Mouse (Mus musculus): ENCODE measurements around the gene Unc13a. TPM values are rescaled to one million over a fixed set of nuclear protein-coding genes. Genes with fewer than 3 reads are reported as not detected.

Gene Unc13a
- polyA plus RNA-seq, 1 experiment from 2014 or later, result 18.9 TPM

DNA sequence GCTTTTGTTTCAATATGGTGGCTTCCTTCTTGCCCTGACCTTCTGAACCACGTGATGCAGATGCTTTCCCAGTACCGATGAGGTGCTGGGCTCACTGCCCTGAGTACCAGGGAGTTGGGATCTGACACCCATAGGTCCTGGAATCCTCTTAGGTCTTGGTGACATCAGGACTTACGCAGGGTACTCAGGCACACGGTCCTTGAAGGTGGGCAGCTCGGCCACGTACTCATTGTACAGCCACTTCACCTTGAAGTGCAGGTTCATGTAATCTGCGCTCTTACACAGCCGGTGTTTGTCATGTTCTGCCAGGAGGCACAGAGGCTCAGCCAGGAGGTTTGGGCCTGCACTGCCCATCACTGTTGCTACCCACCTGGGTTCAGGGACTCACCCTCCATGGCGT is 26.0 kb downstream of the Unc13a start:
- Histone ChIP-seq H3K4me2 (ENCODE audit: low read length) (no peak overlapping the region), H3K4me3 (replicated peaks; ENCODE audit: low read depth, low read length) (no peak overlapping the region), H3K36me3 (ENCODE audit: control insufficient read depth, insufficient read depth, low read length) (peaks cover 76% of the 10 kb centered on the region), H3K9me3 (ENCODE audit: control insufficient read depth, low read length) (no peaks in the 10 kb centered on the region), H3K27me3 (ENCODE audit: control insufficient read depth, insufficient read depth, low read length) (no peaks in the 10 kb centered on the region), H3K27ac (replicated peaks; ENCODE audit: low read depth, low read length) (no peak overlapping the region), H3K9ac (replicated peaks; ENCODE audit: low read length) (no peak overlapping the region), H3K4me1 (ENCODE audit: control insufficient read depth, insufficient read depth, low read length) (no peaks in the 10 kb centered on the region)
- 83% methylated on average over 9 of the region's 9 CpGs for WGBS
- ATAC-seq (ENCODE audit: low FRiP score, low TSS enrichment) (no peak), DNase-seq (no peak)

DNA sequence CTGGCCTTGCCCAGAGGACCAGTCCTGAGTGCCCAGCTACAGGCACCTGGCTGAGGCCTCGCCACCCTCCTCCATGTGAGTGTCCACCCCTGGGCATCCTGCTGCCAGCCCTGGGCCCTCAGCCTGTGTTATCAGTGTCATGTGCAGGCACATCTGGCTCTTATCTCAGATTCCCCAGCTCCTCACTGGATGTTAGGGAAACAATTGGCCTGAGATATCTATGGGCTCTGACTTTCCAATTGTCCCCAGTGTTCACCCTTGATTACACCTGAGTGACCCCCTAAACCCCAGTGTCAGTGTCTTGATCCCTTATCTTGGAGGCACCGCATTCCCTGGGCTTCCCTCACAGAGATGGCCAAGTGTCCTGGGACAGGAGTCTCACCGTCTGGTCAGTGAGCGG is 32.2 kb downstream of the Unc13a start:
- no peak for DNase-seq
- Histone ChIP-seq H3K27me3 (ENCODE audit: control insufficient read depth, insufficient read depth, low read length) (no peaks in the 10 kb centered on the region), H3K4me3 (replicated peaks; ENCODE audit: low read depth, low read length) (no peak overlapping the region), H3K4me1 (ENCODE audit: control insufficient read depth, insufficient read depth, low read length) (no peaks in the 10 kb centered on the region), H3K9me3 (ENCODE audit: control insufficient read depth, low read length) (no peaks in the 10 kb centered on the region), H3K4me2 (ENCODE audit: low read length) (no peak overlapping the region), H3K27ac (replicated peaks; ENCODE audit: low read depth, low read length) (no peak overlapping the region), H3K36me3 (ENCODE audit: control insufficient read depth, insufficient read depth, low read length) (peaks cover 44% of the 10 kb centered on the region), H3K9ac (replicated peaks; ENCODE audit: low read length) (no peak overlapping the region)
- no peak for ATAC-seq (ENCODE audit: low FRiP score, low TSS enrichment)
- 92% methylated on average over 4 of the region's 4 CpGs for WGBS

DNA sequence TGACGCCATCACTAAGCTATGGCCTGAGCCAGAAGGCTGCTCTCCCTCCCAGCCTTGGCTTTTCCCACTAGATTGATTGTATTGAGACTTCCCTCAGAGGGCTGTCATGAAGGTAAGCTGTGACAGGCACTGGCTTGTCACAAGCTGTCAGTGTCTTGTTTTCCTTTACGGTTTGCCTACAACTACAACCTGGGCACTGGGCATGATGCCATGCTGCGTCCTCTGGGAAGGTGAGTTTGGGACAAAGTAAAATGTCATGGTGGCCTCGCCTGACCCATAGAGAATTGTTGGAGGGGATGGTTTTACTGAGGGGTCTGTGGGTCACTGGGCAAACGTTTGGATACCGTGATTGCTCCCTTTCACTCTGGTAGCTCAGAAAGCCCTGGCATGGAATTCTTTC is 33.2 kb downstream of the Unc13a start:
- ATAC-seq (ENCODE audit: low FRiP score, low TSS enrichment) (no peak), DNase-seq (no peak)
- no peak overlapping the region for H3K27ac ChIP-seq (replicated peaks; ENCODE audit: low read depth, low read length)
- no peak overlapping the region for H3K4me2 ChIP-seq (ENCODE audit: low read length)
- no peaks in the 10 kb centered on the region; the same call in 1 of the 2 replicates for H3K4me1 ChIP-seq (ENCODE audit: control insufficient read depth, insufficient read depth, low read length)
- H3K9me3 ChIP-seq (ENCODE audit: control insufficient read depth, low read length), result no peaks in the 10 kb centered on the region
- H3K36me3 ChIP-seq (ENCODE audit: control insufficient read depth, insufficient read depth, low read length), result peaks cover 41% of the 10 kb centered on the region
- no peak overlapping the region for H3K4me3 ChIP-seq (replicated peaks; ENCODE audit: low read depth, low read length)
- H3K9ac ChIP-seq (replicated peaks; ENCODE audit: low read length), result no peak overlapping the region
- WGBS, result 70% methylated on average over 6 of the region's 6 CpGs
- H3K27me3 ChIP-seq (ENCODE audit: control insufficient read depth, insufficient read depth, low read length), result no peaks in the 10 kb centered on the region

DNA sequence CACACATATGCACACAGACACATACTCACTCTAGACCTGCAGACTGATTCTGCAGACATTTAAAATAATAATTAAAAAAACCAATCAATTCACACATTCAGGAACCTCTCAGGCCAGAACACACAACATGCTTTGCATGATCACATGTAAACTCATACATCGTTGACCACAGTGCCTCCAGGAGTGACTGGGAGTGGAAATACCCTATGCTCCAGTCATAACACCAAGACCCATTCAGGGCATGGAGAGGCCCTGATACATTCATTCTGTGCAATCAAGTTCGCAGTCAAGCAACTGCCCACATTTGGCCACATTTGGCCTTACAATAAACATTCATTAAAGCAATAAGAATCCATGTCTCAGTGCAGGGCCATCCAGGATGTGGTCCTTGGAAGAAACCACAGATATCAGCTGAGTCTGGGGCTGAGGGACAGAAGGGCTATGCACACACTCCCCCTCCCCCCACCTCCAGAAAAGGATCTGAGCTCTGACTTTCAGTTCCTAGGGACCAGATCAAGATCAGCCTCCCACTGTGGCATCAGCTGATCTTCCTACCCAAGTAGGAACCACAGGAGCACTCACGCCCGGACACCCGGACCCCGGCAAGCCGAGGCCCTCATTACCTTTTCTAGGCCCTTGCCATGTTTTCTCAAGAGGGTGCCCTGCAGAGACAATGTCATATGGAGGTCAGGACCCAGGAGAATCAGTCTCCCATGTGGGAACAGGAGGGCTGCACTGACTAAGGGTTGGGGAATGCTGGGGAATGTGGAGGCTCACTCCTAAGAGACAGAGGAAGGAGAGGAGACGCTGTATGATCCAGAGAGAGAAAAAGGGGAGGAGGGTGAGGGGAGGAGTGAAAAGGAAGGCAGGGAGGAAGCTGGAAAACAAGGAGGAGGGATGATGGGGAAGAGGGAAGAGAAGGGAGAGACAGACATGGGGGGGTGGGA is 34.1 kb downstream of the Unc13a start:
- 70% methylated on average over 8 of the region's 8 CpGs for WGBS
- H3K27me3 ChIP-seq (ENCODE audit: control insufficient read depth, insufficient read depth, low read length), result no peaks in the 10 kb centered on the region
- H3K36me3 ChIP-seq (ENCODE audit: control insufficient read depth, insufficient read depth, low read length), result peaks cover 33% of the 10 kb centered on the region

DNA sequence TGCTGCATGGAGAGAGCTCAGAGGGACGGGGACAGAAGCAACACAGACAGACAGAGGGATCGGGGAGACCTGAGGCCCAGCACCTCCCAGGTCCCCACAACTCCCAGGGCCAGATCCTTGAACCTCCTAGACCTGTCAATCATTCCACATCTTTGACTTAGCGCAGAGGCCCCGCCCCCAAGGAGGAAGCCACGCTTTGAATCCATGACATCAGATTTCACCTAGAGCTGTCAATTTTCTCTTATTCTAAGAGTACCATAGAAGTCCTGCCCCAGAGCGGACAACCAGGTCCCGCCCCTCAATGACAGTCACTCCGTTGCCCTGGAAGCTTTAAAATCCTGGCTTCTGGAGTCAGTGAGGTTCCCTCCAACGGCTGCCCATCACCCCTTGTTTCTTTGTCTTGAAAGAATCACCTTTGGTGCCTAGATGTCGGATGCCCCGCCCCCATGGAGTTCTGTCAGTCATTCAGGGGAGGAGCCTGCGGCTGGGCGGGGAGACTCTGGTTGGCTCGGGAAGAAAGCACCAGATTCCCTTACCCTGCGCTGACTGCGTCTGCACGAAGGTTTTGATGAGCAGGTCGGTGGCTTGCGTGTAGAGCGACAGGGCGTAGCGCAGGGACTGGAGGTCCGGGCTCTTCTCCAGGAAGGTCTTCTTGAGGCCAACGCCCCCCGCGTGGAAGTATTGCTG is 37.4 kb downstream of the Unc13a start:
- Histone ChIP-seq H3K27ac (replicated peaks; ENCODE audit: low read depth, low read length) (peak overlapping the region; percentile 57), H3K4me3 (replicated peaks; ENCODE audit: low read depth, low read length) (no peak overlapping the region; the same call in 1 of the 2 replicates), H3K9me3 (ENCODE audit: control insufficient read depth, low read length) (no peaks in the 10 kb centered on the region), H3K4me2 (ENCODE audit: low read length) (peak overlapping the region; percentile 36), H3K9ac (replicated peaks; ENCODE audit: low read length) (0 out of 2 replicates have a peak overlapping the region, but pooled peaks have one; percentile 12), H3K27me3 (ENCODE audit: control insufficient read depth, insufficient read depth, low read length) (peaks cover 10% of the 10 kb centered on the region), H3K36me3 (ENCODE audit: control insufficient read depth, insufficient read depth, low read length) (peaks cover 13% of the 10 kb centered on the region; the same call in 1 of the 2 replicates), H3K4me1 (ENCODE audit: control insufficient read depth, insufficient read depth, low read length) (peaks cover 6% of the 10 kb centered on the region)
- 3% methylated on average over 26 of the region's 26 CpGs for WGBS
- ATAC-seq (ENCODE audit: low FRiP score, low TSS enrichment) (peak; percentile 49; the same call in 1 of the 2 replicates), DNase-seq (peak; percentile 84)

More for the DNA sequence above, 34.1 kb downstream of the Unc13a start:
- H3K4me3 ChIP-seq (replicated peaks; ENCODE audit: low read depth, low read length), result no peak overlapping the region
- no peak overlapping the region for H3K9ac ChIP-seq (replicated peaks; ENCODE audit: low read length)
- H3K4me2 ChIP-seq (ENCODE audit: low read length), result no peak overlapping the region
- no peaks in the 10 kb centered on the region; the same call in 1 of the 2 replicates for H3K4me1 ChIP-seq (ENCODE audit: control insufficient read depth, insufficient read depth, low read length)
- ATAC-seq (ENCODE audit: low FRiP score, low TSS enrichment) (no peak), DNase-seq (no peak)
- H3K27ac ChIP-seq (replicated peaks; ENCODE audit: low read depth, low read length), result no peak overlapping the region
- H3K9me3 ChIP-seq (ENCODE audit: control insufficient read depth, low read length), result no peaks in the 10 kb centered on the region

DNA sequence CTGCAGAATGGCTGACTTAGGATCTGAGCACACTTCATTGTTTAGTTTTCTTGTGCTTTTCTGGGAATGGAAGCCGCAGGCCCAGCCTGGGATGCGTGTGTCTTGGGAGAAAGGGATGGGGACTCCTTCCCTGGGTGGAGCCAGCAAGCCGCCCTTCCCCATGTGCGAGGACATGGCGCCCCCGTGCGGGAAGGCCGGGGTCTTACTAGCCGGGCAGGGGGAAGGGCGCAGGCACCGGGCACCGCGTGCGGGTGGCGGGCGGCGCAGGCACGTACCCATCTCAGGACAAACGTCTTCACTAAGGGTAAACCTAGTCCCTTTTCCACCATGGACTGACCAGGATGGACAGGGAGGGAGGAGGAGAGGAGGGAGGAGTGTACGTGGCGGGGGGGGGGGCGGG is 38.4 kb downstream of the Unc13a start:
- H3K4me1 ChIP-seq (ENCODE audit: control insufficient read depth, insufficient read depth, low read length), result peaks cover 12% of the 10 kb centered on the region

DNA sequence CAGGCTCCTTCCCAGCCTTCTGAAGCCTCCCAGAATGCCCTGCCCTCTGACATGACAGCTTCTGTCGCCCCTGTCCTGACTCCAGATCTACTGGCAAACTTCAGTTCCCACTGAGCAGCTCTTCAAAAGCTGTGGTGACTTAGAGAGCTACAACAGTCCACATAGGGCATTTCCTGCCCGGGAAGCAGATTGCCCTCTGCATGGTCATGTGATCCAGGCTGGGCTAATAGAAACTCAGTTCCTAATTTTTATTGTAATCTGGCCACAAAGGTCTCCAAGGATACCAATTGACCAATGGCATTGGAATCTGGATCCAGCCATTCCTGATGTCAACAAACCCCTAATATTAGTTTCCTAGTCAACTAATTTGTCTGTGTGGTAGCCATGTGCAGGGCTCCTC is 39.7 kb downstream of the Unc13a start:
- peaks cover 10% of the 10 kb centered on the region for H3K27me3 ChIP-seq (ENCODE audit: control insufficient read depth, insufficient read depth, low read length)
- 59% methylated on average over 2 of the region's 2 CpGs for WGBS

More for the DNA sequence above, 38.4 kb downstream of the Unc13a start:
- ATAC-seq (ENCODE audit: low FRiP score, low TSS enrichment) (no peak), DNase-seq (no peak)
- Histone ChIP-seq H3K4me3 (replicated peaks; ENCODE audit: low read depth, low read length) (no peak overlapping the region), H3K36me3 (ENCODE audit: control insufficient read depth, insufficient read depth, low read length) (0 out of 2 replicates have a peak, but pooled peaks cover 7% of the 10 kb centered on the region), H3K9ac (replicated peaks; ENCODE audit: low read length) (no peak overlapping the region), H3K4me2 (ENCODE audit: low read length) (no peak overlapping the region), H3K27ac (replicated peaks; ENCODE audit: low read depth, low read length) (no peak overlapping the region), H3K9me3 (ENCODE audit: control insufficient read depth, low read length) (no peaks in the 10 kb centered on the region), H3K27me3 (ENCODE audit: control insufficient read depth, insufficient read depth, low read length) (peaks cover 10% of the 10 kb centered on the region)
- WGBS, result 6% methylated on average over 19 of the region's 22 CpGs

DNA sequence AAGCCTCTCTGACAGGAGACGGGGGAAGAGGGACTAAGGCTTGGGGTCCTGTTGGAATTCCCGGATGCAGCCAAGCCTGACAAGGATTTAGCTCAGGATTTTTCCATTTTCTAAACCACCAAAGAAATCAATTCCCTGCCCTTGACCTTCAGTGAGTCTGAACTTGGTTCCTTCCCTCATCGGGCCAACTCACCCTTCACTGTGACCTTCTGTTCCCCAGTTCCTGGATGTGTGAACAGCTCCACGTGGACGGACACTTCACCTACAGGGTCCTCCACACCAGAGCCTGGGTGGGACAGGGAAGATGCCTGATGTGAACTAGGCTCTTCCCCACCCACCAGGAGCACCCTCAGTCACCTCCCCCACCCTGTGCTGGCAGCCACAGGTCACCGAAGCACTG is 40.8 kb downstream of the Unc13a start:
- Histone ChIP-seq H3K27me3 (ENCODE audit: control insufficient read depth, insufficient read depth, low read length) (peaks cover 10% of the 10 kb centered on the region), H3K4me1 (ENCODE audit: control insufficient read depth, insufficient read depth, low read length) (peaks cover 12% of the 10 kb centered on the region), H3K4me2 (ENCODE audit: low read length) (no peak overlapping the region), H3K27ac (replicated peaks; ENCODE audit: low read depth, low read length) (no peak overlapping the region), H3K4me3 (replicated peaks; ENCODE audit: low read depth, low read length) (no peak overlapping the region), H3K9ac (replicated peaks; ENCODE audit: low read length) (no peak overlapping the region), H3K36me3 (ENCODE audit: control insufficient read depth, insufficient read depth, low read length) (peaks cover 12% of the 10 kb centered on the region; the same call in 1 of the 2 replicates), H3K9me3 (ENCODE audit: control insufficient read depth, low read length) (no peaks in the 10 kb centered on the region)
- no peak for ATAC-seq (ENCODE audit: low FRiP score, low TSS enrichment)
- WGBS, result 87% methylated on average over 6 of the region's 6 CpGs
- DNase-seq, result no peak

More for the DNA sequence above, 39.7 kb downstream of the Unc13a start:
- Histone ChIP-seq H3K9me3 (ENCODE audit: control insufficient read depth, low read length) (no peaks in the 10 kb centered on the region), H3K27ac (replicated peaks; ENCODE audit: low read depth, low read length) (no peak overlapping the region), H3K4me3 (replicated peaks; ENCODE audit: low read depth, low read length) (no peak overlapping the region), H3K4me1 (ENCODE audit: control insufficient read depth, insufficient read depth, low read length) (peaks cover 12% of the 10 kb centered on the region), H3K4me2 (ENCODE audit: low read length) (no peak overlapping the region), H3K9ac (replicated peaks; ENCODE audit: low read length) (no peak overlapping the region), H3K36me3 (ENCODE audit: control insufficient read depth, insufficient read depth, low read length) (0 out of 2 replicates have a peak, but pooled peaks cover 7% of the 10 kb centered on the region)
- ATAC-seq (ENCODE audit: low FRiP score, low TSS enrichment) (no peak), DNase-seq (no peak)

Measured in midbrain, embryonic 14.5 days (tissue).